Mouse (Mus musculus) heart, postnatal 0 days (tissue): ENCODE results near the gene Rapgef6. TPM values are rescaled to one million over a fixed set of nuclear protein-coding genes. Genes with fewer than 3 reads are reported as not detected.

Experiments
- ATAC-seq: fragments of 200-750 bp; cut with Nextera tagmentation; 2 replicates; pipeline ENCODE4 v1.8.0; 2017; ENCODE audit warnings: low read depth, moderate number of reproducible peaks, moderate library complexity; ENCODE audit not compliant: insufficient read depth
- DNase-seq: peaks from one replicate; pipeline ENCODE4 v3.0.0-alpha.2; 2016; ENCODE audit warnings: low spot score
- H3K27ac ChIP-seq: fragments of 300-500 bp; sonication (generic); 2 replicates; pipeline ENCODE4 v1.5.1; 2014; ENCODE audit warnings: low read depth, mild to moderate bottlenecking
- H3K27me3 ChIP-seq: fragments of 300-500 bp; sonication (generic); 2 replicates; pipeline ENCODE4 v1.6.1; 2014; ENCODE audit warnings: low read length, mixed read lengths; ENCODE audit not compliant: control insufficient read depth, insufficient read depth
- H3K36me3 ChIP-seq: fragments of 300-500 bp; sonication (generic); replicated peaks from 2 replicates; pipeline ENCODE4 v1.6.1; 2014; ENCODE audit warnings: low read length, mixed read lengths; ENCODE audit not compliant: control insufficient read depth, insufficient read depth
- H3K4me1 ChIP-seq: fragments of 300-500 bp; sonication (generic); 2 replicates; pipeline ENCODE4 v1.6.1; 2014; ENCODE audit warnings: antibody characterized with exemption; ENCODE audit not compliant: control insufficient read depth, insufficient read depth
- H3K4me2 ChIP-seq: fragments of 300-500 bp; sonication (generic); 2 replicates; pipeline ENCODE4 v1.6.1; 2014; ENCODE audit warnings: low read depth, mild to moderate bottlenecking, low read length, moderate library complexity
- H3K4me3 ChIP-seq: fragments of 300-500 bp; sonication (generic); 2 replicates; pipeline ENCODE4 v1.5.1; 2014; ENCODE audit warnings: low read depth, low read length
- H3K9ac ChIP-seq: fragments of 300-500 bp; sonication (generic); replicated peaks from 2 replicates; pipeline ENCODE4 v1.6.1; 2014; ENCODE audit warnings: low read depth, low read length, mixed read lengths
- H3K9me3 ChIP-seq: fragments of 300-500 bp; sonication (generic); replicated peaks from 2 replicates; pipeline ENCODE4 v1.6.1; 2016; ENCODE audit warnings: low read length; ENCODE audit not compliant: control insufficient read depth
- CTCF ChIP-seq: IDR thresholded peaks from 2 replicates; pipeline ENCODE4 v1.5.1; 2016; ENCODE audit warnings: antibody characterized with exemption, control low read depth, low read depth
- EP300 ChIP-seq: IDR thresholded peaks from 2 replicates; pipeline ENCODE4 v1.6.1; 2016; ENCODE audit warnings: antibody characterized with exemption, low read depth
- WGBS: fragments of 180-500 bp; shearing (Covaris S2); extraction: QIAGEN DNeasy Blood & Tissue Kit; methylation state at CpG from one replicate; pipeline ENCODE4 v1.1.7; 2014; 5-methylcytosine and 5-hydroxymethylcytosine counted together
- polyA plus RNA-seq: library from polyadenylated mRNA; unstranded; fragments of >200 nt; fragmentation: Nextera tagmentation; extraction: Ambion mirVana; gene quantifications from 2 replicates; pipeline ENCODE4 v1.2.1, GENCODE M21; 2015
- total RNA-seq: library from RNA; depleted of rRNA; stranded (reverse); fragments of >200 nt; gene quantifications from 2 replicates; pipeline ENCODE4 v1.2.3, GENCODE M21; 2014; ENCODE audit warnings: low replicate concordance

The Rapgef6 gene
- total and polyA plus RNA-seq, 2 experiments from 2014 or later = 17.0 to 18.1 TPM

DNA sequence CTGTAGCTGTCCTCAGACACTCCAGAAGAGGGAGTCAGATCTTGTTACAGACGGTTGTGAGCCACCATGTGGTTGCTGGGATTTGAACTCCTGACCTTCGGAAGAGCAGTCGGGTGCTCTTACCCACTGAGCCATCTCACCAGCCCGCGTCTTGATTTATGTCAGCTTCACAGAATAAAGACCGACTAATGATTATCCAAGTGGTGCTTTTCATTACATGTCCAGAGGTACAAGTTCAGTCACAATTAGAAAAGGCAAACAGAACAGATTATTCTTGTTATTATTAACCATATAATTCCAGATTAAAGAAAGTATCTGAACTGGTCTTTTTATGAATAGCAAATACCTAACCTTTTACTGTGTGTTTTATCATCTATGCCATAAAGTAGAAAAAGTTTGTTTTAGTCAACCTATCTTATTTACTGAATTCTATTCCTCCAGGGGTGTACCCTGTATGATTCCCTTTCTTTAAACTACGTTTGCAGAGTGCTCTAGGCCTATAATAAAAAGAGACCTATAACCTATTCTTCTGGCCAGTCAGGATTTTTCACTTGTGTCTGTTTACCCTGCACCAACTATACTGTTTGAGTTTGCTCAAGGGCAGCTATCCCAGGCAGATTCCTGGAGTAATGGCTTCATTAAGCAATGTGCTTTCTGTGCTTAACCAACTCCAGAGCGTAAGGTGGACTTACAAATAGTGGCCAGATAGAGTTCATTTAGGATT is 151.1 kb downstream of the Rapgef6 start:
- WGBS = 79% methylated on average over 8 of the region's 8 CpGs

DNA sequence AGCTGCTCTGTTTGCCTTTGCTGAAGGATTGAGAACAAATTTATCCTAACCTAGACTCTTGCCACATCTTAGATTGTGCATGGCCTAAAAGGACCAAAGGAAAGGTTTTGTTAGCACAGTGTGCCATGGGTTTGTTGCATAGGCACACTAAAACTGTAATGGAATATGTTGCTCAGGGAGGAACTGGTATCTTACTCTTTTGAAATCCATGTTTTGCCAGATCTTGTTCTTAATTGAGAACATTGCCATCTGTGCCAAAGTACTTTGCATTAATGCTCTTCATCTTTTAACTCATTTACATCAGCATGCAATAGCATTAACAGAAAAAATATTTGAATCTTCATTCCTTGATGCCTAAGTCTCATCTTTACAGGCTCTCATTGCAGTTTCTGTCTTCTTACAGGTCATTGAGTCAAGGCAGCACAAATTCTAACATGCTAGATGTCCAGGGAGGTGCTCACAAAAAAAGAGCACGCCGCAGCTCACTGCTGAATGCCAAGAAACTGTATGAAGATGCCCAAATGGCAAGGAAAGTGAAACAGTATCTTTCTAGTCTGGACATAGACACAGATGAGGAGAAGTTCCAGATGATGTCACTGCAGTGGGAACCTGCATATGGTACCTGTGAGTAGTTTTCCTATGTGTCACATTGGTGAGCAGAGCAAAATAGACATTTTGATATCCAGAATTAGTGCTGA is 153.3 kb downstream of the Rapgef6 start:
- H3K9me3 ChIP-seq = no peaks in the 10 kb centered on the region
- WGBS = 97% methylated on average over 2 of the region's 2 CpGs
- no peaks in the 10 kb centered on the region for H3K27me3 ChIP-seq
- DNase-seq = no peak
- H3K4me3 ChIP-seq = no peak overlapping the region
- TF ChIP-seq CTCF (no peak), EP300 (no peak)
- H3K4me2 ChIP-seq = no peak overlapping the region
- no peak overlapping the region for H3K9ac ChIP-seq
- H3K36me3 ChIP-seq = peaks cover 40% of the 10 kb centered on the region
- no peak for ATAC-seq
- no peak overlapping the region for H3K27ac ChIP-seq
- no peaks in the 10 kb centered on the region for H3K4me1 ChIP-seq

More for the DNA sequence above, 151.1 kb downstream of the Rapgef6 start:
- no peaks in the 10 kb centered on the region for H3K9me3 ChIP-seq
- no peaks in the 10 kb centered on the region for H3K4me1 ChIP-seq
- no peak for DNase-seq
- ATAC-seq = no peak
- H3K9ac ChIP-seq = no peak overlapping the region
- H3K4me3 ChIP-seq = no peak overlapping the region
- H3K4me2 ChIP-seq = no peak overlapping the region
- H3K27me3 ChIP-seq = no peaks in the 10 kb centered on the region
- TF ChIP-seq CTCF = no peak
- no peak for TF ChIP-seq EP300
- no peak overlapping the region for H3K27ac ChIP-seq
- peaks cover 28% of the 10 kb centered on the region for H3K36me3 ChIP-seq

DNA sequence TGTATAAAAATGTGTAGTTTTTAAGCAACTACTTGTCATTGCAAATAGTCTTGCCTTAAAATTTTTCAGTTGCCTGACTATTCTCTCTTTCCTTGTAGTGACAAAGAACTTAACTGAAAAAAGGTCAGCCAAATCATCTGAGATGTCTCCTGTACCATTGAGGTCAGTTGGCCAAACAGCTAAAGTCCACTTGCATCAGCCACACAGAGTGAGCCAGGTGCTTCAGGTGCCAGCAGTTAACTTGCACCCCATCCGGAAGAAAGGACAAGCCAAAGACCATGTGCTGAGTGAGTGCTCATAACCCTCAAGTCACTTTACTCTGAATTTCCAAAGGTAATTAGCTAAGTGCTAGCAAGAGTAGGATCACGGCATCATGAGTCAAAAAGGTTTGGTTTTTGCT is 156.5 kb downstream of the Rapgef6 start:
- 93% methylated on average over 2 of the region's 2 CpGs for WGBS
- Histone ChIP-seq H3K27ac (no peak overlapping the region), H3K36me3 (peaks cover 58% of the 10 kb centered on the region)

DNA sequence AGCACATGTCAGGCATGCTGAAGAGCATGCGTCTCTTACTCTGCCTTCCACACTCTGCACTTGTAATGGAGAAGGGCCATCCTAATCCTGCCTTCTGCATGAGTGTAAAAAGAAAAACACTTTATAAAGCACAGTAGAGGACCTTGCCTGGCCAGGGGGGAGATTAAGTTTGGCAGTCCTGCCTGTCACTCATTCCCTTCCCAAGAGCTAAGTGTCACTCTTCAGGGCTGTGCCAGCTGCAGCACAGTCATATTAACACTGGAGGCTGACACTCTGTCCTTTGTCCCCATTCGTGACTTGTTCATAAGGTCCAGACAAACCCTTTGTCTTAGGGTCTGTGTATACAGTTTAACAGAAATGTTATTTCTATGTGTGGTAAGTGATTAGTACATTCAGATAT is 162.2 kb downstream of the Rapgef6 start:
- no peak overlapping the region for H3K27ac ChIP-seq
- H3K4me2 ChIP-seq = no peak overlapping the region
- 50% methylated on average over 2 of the region's 2 CpGs for WGBS
- H3K4me3 ChIP-seq = no peak overlapping the region
- H3K9me3 ChIP-seq = no peaks in the 10 kb centered on the region
- no peak; the same call in 1 of the 2 replicates for ATAC-seq
- H3K4me1 ChIP-seq = no peaks in the 10 kb centered on the region
- H3K9ac ChIP-seq = no peak overlapping the region
- DNase-seq = peak; percentile 5
- peaks cover 70% of the 10 kb centered on the region for H3K36me3 ChIP-seq
- TF ChIP-seq EP300 = no peak
- no peak for TF ChIP-seq CTCF
- no peaks in the 10 kb centered on the region for H3K27me3 ChIP-seq

More for the DNA sequence above, 156.5 kb downstream of the Rapgef6 start:
- Histone ChIP-seq H3K4me2 (no peak overlapping the region), H3K4me3 (no peak overlapping the region), H3K27me3 (no peaks in the 10 kb centered on the region), H3K9ac (no peak overlapping the region), H3K4me1 (no peaks in the 10 kb centered on the region), H3K9me3 (no peaks in the 10 kb centered on the region)
- DNase-seq = no peak
- ATAC-seq = no peak
- TF ChIP-seq CTCF = no peak
- TF ChIP-seq EP300 = no peak

DNA sequence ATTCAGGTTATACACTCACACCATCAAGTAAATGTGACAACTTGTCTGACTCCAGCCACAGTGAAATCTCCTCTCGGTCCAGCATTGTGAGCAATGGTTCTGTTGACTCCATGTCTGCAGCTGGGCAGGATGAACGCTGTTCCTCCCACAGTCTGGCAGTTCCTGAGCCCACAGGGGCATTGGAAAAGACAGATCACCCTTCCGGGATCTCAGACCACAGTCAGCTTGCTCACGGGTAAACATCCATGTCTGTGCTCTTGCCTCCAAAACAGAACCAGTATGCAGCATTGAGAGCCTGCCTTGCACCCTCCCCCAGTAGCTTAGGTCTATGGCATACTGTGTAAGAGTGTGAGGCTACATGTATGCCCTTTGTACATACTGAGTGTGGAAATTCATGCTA is 167.5 kb downstream of the Rapgef6 start:
- TF ChIP-seq EP300 (no peak), CTCF (no peak)
- no peak overlapping the region for H3K9ac ChIP-seq
- no peak overlapping the region for H3K4me2 ChIP-seq
- H3K9me3 ChIP-seq = no peaks in the 10 kb centered on the region
- H3K27me3 ChIP-seq = no peaks in the 10 kb centered on the region
- no peak overlapping the region for H3K27ac ChIP-seq
- no peak overlapping the region for H3K4me3 ChIP-seq
- WGBS = 65% methylated on average over 4 of the region's 4 CpGs
- ATAC-seq = no peak
- H3K36me3 ChIP-seq = peaks cover 64% of the 10 kb centered on the region
- no peaks in the 10 kb centered on the region for H3K4me1 ChIP-seq
- no peak for DNase-seq
